Mouse (Mus musculus) bone marrow macrophage, adult 2 months (primary cell): ENCODE results near the gene Ddost. TPM values are rescaled to one million over a fixed set of nuclear protein-coding genes. Genes with fewer than 3 reads are reported as not detected.
A peak's percentile ranks its signal among the peaks of the same experiment; 100 is the strongest.

Experiments
- H3K27ac ChIP-seq: 2 replicates; pipeline ENCODE4 v1.5.1; 2012; ENCODE audit warnings: low read depth, low read length; ENCODE audit not compliant: insufficient read depth
- H3K4me1 ChIP-seq: 2 replicates; pipeline ENCODE4 v1.6.1; 2012; ENCODE audit warnings: low read length; ENCODE audit not compliant: control insufficient read depth, insufficient read depth
- H3K4me3 ChIP-seq: 2 replicates; pipeline ENCODE4 v1.5.1; 2012; ENCODE audit warnings: mild to moderate bottlenecking, low read length, moderate library complexity; ENCODE audit not compliant: insufficient read depth
- CTCF ChIP-seq: IDR thresholded peaks from 2 replicates; pipeline ENCODE4 v1.5.1; 2012; ENCODE audit warnings: low read depth, mild to moderate bottlenecking, low read length, moderate library complexity
- POLR2A ChIP-seq: IDR thresholded peaks from 2 replicates; pipeline ENCODE4 v1.6.1; 2012; ENCODE audit warnings: mild to moderate bottlenecking, low read depth, low read length, borderline replicate concordance
- polyA plus RNA-seq: library from polyadenylated mRNA; stranded (reverse); fragments of >200 nt; gene quantifications from 2 replicates; pipeline ENCODE4 v1.2.4, GENCODE M21; 2012; ENCODE audit not compliant: missing spikeins, insufficient read depth, insufficient read length

Ddost gene
- polyA plus RNA-seq, 1 experiment = 119 TPM

- no peak overlapping the region for H3K4me3 ChIP-seq
- TF ChIP-seq POLR2A (no peak), CTCF (no peak)
- H3K27ac ChIP-seq = no peak overlapping the region
- H3K4me1 ChIP-seq = peaks cover 20% of the 10 kb centered on the region
Measured at GRCm38 (mm10) chr4:138307739-138308138, 3.2 kb downstream of the Ddost start.

- H3K4me1 ChIP-seq = peaks cover 17% of the 10 kb centered on the region
- no peak overlapping the region for H3K4me3 ChIP-seq
- TF ChIP-seq CTCF = no peak
- TF ChIP-seq POLR2A = no peak
- no peak overlapping the region for H3K27ac ChIP-seq
Measured at GRCm38 (mm10) chr4:138310311-138310910, 5.9 kb downstream of the Ddost start.

GRCm38 (mm10) chr4:138311595-138311994 lies 7.1 kb downstream of the Ddost start:
- TF ChIP-seq POLR2A (no peak), CTCF (peak; percentile 53; the same call in 1 of the 2 replicates)
- H3K4me3 ChIP-seq = no peak overlapping the region

GRCm38 (mm10) chr4:138312105-138312504 lies 7.6 kb downstream of the Ddost start:
- H3K27ac ChIP-seq = no peak overlapping the region
- no peak overlapping the region for H3K4me3 ChIP-seq
- H3K4me1 ChIP-seq = peaks cover 7% of the 10 kb centered on the region
- no peak for TF ChIP-seq CTCF

More at GRCm38 (mm10) chr4:138311595-138311994, 7.1 kb downstream of the Ddost start:
- peaks cover 9% of the 10 kb centered on the region for H3K4me1 ChIP-seq
- no peak overlapping the region for H3K27ac ChIP-seq

GRCm38 (mm10) chr4:138313021-138313420 lies 8.5 kb downstream of the Ddost start:
- no peak overlapping the region for H3K27ac ChIP-seq
- TF ChIP-seq CTCF (no peak), POLR2A (no peak)

GRCm38 (mm10) chr4:138313795-138314194 lies 9.3 kb downstream of the Ddost start:
- Histone ChIP-seq H3K27ac (no peak overlapping the region), H3K4me3 (no peak overlapping the region), H3K4me1 (no peaks in the 10 kb centered on the region)
- TF ChIP-seq POLR2A = no peak
- TF ChIP-seq CTCF = no peak

More at GRCm38 (mm10) chr4:138313021-138313420, 8.5 kb downstream of the Ddost start:
- Histone ChIP-seq H3K4me1 (no peaks in the 10 kb centered on the region), H3K4me3 (no peak overlapping the region)

GRCm38 (mm10) chr4:138315781-138316180 lies 11.3 kb downstream of the Ddost start:
- Histone ChIP-seq H3K27ac (no peak overlapping the region), H3K4me1 (no peaks in the 10 kb centered on the region), H3K4me3 (no peak overlapping the region)
- no peak for TF ChIP-seq POLR2A
- TF ChIP-seq CTCF = peak; percentile 51

GRCm38 (mm10) chr4:138316369-138316768 lies 11.8 kb downstream of the Ddost start:
- no peak overlapping the region for H3K27ac ChIP-seq
- H3K4me1 ChIP-seq = no peaks in the 10 kb centered on the region
- peak; percentile 52; the same call in 1 of the 2 replicates for TF ChIP-seq CTCF
- TF ChIP-seq POLR2A = no peak
- H3K4me3 ChIP-seq = no peak overlapping the region

- Histone ChIP-seq H3K4me1 (no peaks in the 10 kb centered on the region), H3K4me3 (no peak overlapping the region), H3K27ac (no peak overlapping the region)
- TF ChIP-seq POLR2A (no peak), CTCF (peak; percentile 59; the same call in 1 of the 2 replicates)
Measured at GRCm38 (mm10) chr4:138318509-138319266, 14.2 kb downstream of the Ddost start.

- no peaks in the 10 kb centered on the region for H3K4me1 ChIP-seq
- TF ChIP-seq CTCF = peak; percentile 100
- no peak for TF ChIP-seq POLR2A
- no peak overlapping the region for H3K4me3 ChIP-seq
- H3K27ac ChIP-seq = no peak overlapping the region
Measured at GRCm38 (mm10) chr4:138319508-138319907, 15.0 kb downstream of the Ddost start.
